Mouse (Mus musculus): ENCODE results near the gene Magi2. TPM values are rescaled to one million over a fixed set of nuclear protein-coding genes. Genes with fewer than 3 reads are reported as not detected.
"Not testable (repeated sequence)": the region's sequence is repeated elsewhere in the genome, so short reads cannot be mapped to it uniquely, and the experiment has no call there.

The Magi2 gene
- polyA plus RNA-seq, 1 experiment: 0.48 TPM

- no peaks in the 10 kb centered on the region for H3K36me3 ChIP-seq (ENCODE audit: control insufficient read depth, insufficient read depth)
- no peak overlapping the region for H3K4me3 ChIP-seq
- H3ac ChIP-seq (ENCODE audit: control insufficient read depth, insufficient read length): no peak overlapping the region
- no peaks in the 10 kb centered on the region for H3K27me3 ChIP-seq (ENCODE audit: control insufficient read depth, insufficient read depth, insufficient read length)
- H3K4me2 ChIP-seq (ENCODE audit: low read depth): no peak overlapping the region
- TF ChIP-seq POLR2A (IDR thresholded peaks at IDR 0.05; ENCODE audit: insufficient read length, low read depth) (no peak), MAX (IDR thresholded peaks at IDR 0.05; ENCODE audit: low read depth) (no peak), MYOG (IDR thresholded peaks at IDR 0.05; ENCODE audit: control insufficient read depth in 1 of 3, insufficient read depth in 1 of 3, insufficient read length in 2 of 3, low read depth in 2 of 3) (no peak), TCF12 (IDR thresholded peaks at IDR 0.05; ENCODE audit: insufficient read depth, poor library complexity, severe bottlenecking) (no peak), MYOD1 (IDR thresholded peaks at IDR 0.05; ENCODE audit: control insufficient read depth in 1 of 3, insufficient read length in 2 of 3, low read depth in 2 of 3) (no peak), E2F4 (IDR thresholded peaks at IDR 0.05; ENCODE audit: insufficient read depth) (no peak), SRF (IDR thresholded peaks at IDR 0.05; ENCODE audit: control insufficient read depth, insufficient read length, low read depth) (no peak), POLR2AphosphoS2 (IDR thresholded peaks at IDR 0.05; ENCODE audit: insufficient read length, low read depth) (no peak), CEBPB (IDR thresholded peaks at IDR 0.05; ENCODE audit: insufficient read depth, poor library complexity, severe bottlenecking) (no peak), USF1 (IDR thresholded peaks at IDR 0.05; ENCODE audit: low read depth) (no peak), TCF3 (IDR thresholded peaks at IDR 0.05; ENCODE audit: insufficient read length, low read depth) (no peak), REST (IDR thresholded peaks at IDR 0.05; ENCODE audit: insufficient read depth, insufficient read length) (no peak)
- no peaks in the 10 kb centered on the region for H3K79me2 ChIP-seq (ENCODE audit: control insufficient read depth, insufficient read depth)
These were observed 1024.7 kb downstream of the Magi2 start for GRCm38 (mm10) chr5:20251541-20251940.

GRCm38 (mm10) chr5:20256150-20256868 is 1029.5 kb downstream of the Magi2 start:
- Histone ChIP-seq H3K27me3 (ENCODE audit: control insufficient read depth, insufficient read depth, insufficient read length) (no peaks in the 10 kb centered on the region), H3K36me3 (ENCODE audit: control insufficient read depth, insufficient read depth) (no peaks in the 10 kb centered on the region), H3K4me2 (ENCODE audit: low read depth) (no peak overlapping the region), H3K79me2 (ENCODE audit: control insufficient read depth, insufficient read depth) (no peaks in the 10 kb centered on the region), H3K4me3 (no peak overlapping the region), H3ac (ENCODE audit: control insufficient read depth, insufficient read length) (no peak overlapping the region)
- TF ChIP-seq USF1 (IDR thresholded peaks at IDR 0.05; ENCODE audit: low read depth) (no peak), TCF3 (IDR thresholded peaks at IDR 0.05; ENCODE audit: insufficient read length, low read depth) (no peak)

DNA sequence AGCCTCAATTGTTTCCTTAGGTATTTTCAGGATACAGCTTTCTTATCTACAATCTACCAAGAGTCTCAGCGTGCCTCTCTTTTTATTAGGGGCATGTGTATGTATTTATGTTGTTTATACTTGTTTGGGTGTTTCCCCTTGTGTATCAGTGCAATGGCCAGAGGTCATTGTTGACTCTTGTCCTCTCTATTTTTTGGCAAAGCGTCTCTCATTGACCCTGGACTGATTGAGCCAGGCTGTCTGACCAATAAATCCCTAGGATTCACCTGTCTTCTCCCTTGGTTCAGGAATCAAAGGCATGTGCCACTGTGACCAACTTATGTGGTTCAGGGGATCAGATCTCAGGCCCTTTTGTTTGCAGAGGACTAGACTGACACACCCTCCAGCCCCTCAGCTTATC is 1030.1 kb downstream of the Magi2 start:
- no peaks in the 10 kb centered on the region for H3K79me2 ChIP-seq (ENCODE audit: control insufficient read depth, insufficient read depth)
- no peak overlapping the region for H3ac ChIP-seq (ENCODE audit: control insufficient read depth, insufficient read length)
- TF ChIP-seq E2F4 (IDR thresholded peaks at IDR 0.05; ENCODE audit: insufficient read depth) (no peak), POLR2A (IDR thresholded peaks at IDR 0.05; ENCODE audit: insufficient read length, low read depth) (no peak), MYOD1 (IDR thresholded peaks at IDR 0.05; ENCODE audit: control insufficient read depth in 1 of 3, insufficient read length in 2 of 3, low read depth in 2 of 3) (no peak), MAX (IDR thresholded peaks at IDR 0.05; ENCODE audit: low read depth) (no peak), POLR2AphosphoS2 (IDR thresholded peaks at IDR 0.05; ENCODE audit: insufficient read length, low read depth) (no peak), USF1 (IDR thresholded peaks at IDR 0.05; ENCODE audit: low read depth) (no peak), TCF3 (IDR thresholded peaks at IDR 0.05; ENCODE audit: insufficient read length, low read depth) (no peak), REST (IDR thresholded peaks at IDR 0.05; ENCODE audit: insufficient read depth, insufficient read length) (no peak), SRF (IDR thresholded peaks at IDR 0.05; ENCODE audit: control insufficient read depth, insufficient read length, low read depth) (no peak), CEBPB (IDR thresholded peaks at IDR 0.05; ENCODE audit: insufficient read depth, poor library complexity, severe bottlenecking) (no peak), MYOG (IDR thresholded peaks at IDR 0.05; ENCODE audit: control insufficient read depth in 1 of 3, insufficient read depth in 1 of 3, insufficient read length in 2 of 3, low read depth in 2 of 3) (no peak), TCF12 (IDR thresholded peaks at IDR 0.05; ENCODE audit: insufficient read depth, poor library complexity, severe bottlenecking) (no peak)
- no peak overlapping the region for H3K4me3 ChIP-seq
- H3K4me2 ChIP-seq (ENCODE audit: low read depth): no peak overlapping the region
- no peaks in the 10 kb centered on the region for H3K36me3 ChIP-seq (ENCODE audit: control insufficient read depth, insufficient read depth)
- H3K27me3 ChIP-seq (ENCODE audit: control insufficient read depth, insufficient read depth, insufficient read length): no peaks in the 10 kb centered on the region

GRCm38 (mm10) chr5:20257419-20257818 is 1030.6 kb downstream of the Magi2 start:
- no peak for TF ChIP-seq MYOG (IDR thresholded peaks at IDR 0.05; ENCODE audit: control insufficient read depth in 1 of 3, insufficient read depth in 1 of 3, insufficient read length in 2 of 3, low read depth in 2 of 3)
- TF ChIP-seq CEBPB (IDR thresholded peaks at IDR 0.05; ENCODE audit: insufficient read depth, poor library complexity, severe bottlenecking): no peak
- no peak for TF ChIP-seq POLR2AphosphoS2 (IDR thresholded peaks at IDR 0.05; ENCODE audit: insufficient read length, low read depth)
- no peak for TF ChIP-seq REST (IDR thresholded peaks at IDR 0.05; ENCODE audit: insufficient read depth, insufficient read length)
- no peak for TF ChIP-seq TCF3 (IDR thresholded peaks at IDR 0.05; ENCODE audit: insufficient read length, low read depth)
- no peak for TF ChIP-seq E2F4 (IDR thresholded peaks at IDR 0.05; ENCODE audit: insufficient read depth)
- H3K79me2 ChIP-seq (ENCODE audit: control insufficient read depth, insufficient read depth): no peaks in the 10 kb centered on the region
- H3K36me3 ChIP-seq (ENCODE audit: control insufficient read depth, insufficient read depth): no peaks in the 10 kb centered on the region

DNA sequence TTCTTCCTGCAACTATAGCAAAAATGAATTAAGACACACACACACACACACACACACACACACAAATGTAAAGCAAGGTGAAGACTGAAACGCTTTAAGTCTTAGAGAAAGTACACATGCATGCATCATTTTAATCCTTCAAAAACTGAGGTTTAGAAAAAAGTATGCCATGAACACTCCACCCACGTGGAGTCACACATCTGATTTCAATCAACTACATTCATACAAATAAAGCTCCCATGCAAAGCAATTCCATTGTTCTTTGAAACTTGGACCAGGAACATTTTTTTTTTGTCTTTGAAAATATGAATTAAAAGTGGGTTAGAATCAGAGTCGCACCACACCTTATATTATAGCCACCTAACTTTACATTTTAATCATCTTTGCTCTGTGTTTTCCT is 1032.9 kb downstream of the Magi2 start:
- no peak for TF ChIP-seq E2F4 (IDR thresholded peaks at IDR 0.05; ENCODE audit: insufficient read depth)
- no peak for TF ChIP-seq POLR2AphosphoS2 (IDR thresholded peaks at IDR 0.05; ENCODE audit: insufficient read length, low read depth)
- TF ChIP-seq SRF (IDR thresholded peaks at IDR 0.05; ENCODE audit: control insufficient read depth, insufficient read length, low read depth): no peak
- no peak for TF ChIP-seq TCF3 (IDR thresholded peaks at IDR 0.05; ENCODE audit: insufficient read length, low read depth)
- no peak for TF ChIP-seq MYOG (IDR thresholded peaks at IDR 0.05; ENCODE audit: control insufficient read depth in 1 of 3, insufficient read depth in 1 of 3, insufficient read length in 2 of 3, low read depth in 2 of 3)
- Histone ChIP-seq H3K27me3 (ENCODE audit: control insufficient read depth, insufficient read depth, insufficient read length) (no peaks in the 10 kb centered on the region), H3K79me2 (ENCODE audit: control insufficient read depth, insufficient read depth) (no peaks in the 10 kb centered on the region), H3ac (ENCODE audit: control insufficient read depth, insufficient read length) (no peak overlapping the region), H3K36me3 (ENCODE audit: control insufficient read depth, insufficient read depth) (no peaks in the 10 kb centered on the region), H3K4me3 (no peak overlapping the region), H3K4me2 (ENCODE audit: low read depth) (no peak overlapping the region)

More at GRCm38 (mm10) chr5:20257419-20257818, 1030.6 kb downstream of the Magi2 start:
- no peak overlapping the region for H3ac ChIP-seq (ENCODE audit: control insufficient read depth, insufficient read length)
- no peaks in the 10 kb centered on the region for H3K27me3 ChIP-seq (ENCODE audit: control insufficient read depth, insufficient read depth, insufficient read length)
- no peak overlapping the region for H3K4me3 ChIP-seq
- no peak overlapping the region for H3K4me2 ChIP-seq (ENCODE audit: low read depth)

GRCm38 (mm10) chr5:20272680-20273079 is 1045.8 kb downstream of the Magi2 start:
- not testable (repeated sequence) for H3ac ChIP-seq (ENCODE audit: control insufficient read depth, insufficient read length); H3K27me3 ChIP-seq (ENCODE audit: control insufficient read depth, insufficient read depth, insufficient read length); H3K4me2 ChIP-seq (ENCODE audit: low read depth); H3K79me2 ChIP-seq (ENCODE audit: control insufficient read depth, insufficient read depth); H3K36me3 ChIP-seq (ENCODE audit: control insufficient read depth, insufficient read depth); H3K4me3 ChIP-seq

All from myocyte (in vitro differentiated cells).